Mouse (Mus musculus): ENCODE measurements around the gene Sobp. TPM values are rescaled to one million over a fixed set of nuclear protein-coding genes. Genes with fewer than 3 reads are reported as not detected.

Sobp gene
- total RNA-seq, 1 experiment, result 0.31 TPM

DNA sequence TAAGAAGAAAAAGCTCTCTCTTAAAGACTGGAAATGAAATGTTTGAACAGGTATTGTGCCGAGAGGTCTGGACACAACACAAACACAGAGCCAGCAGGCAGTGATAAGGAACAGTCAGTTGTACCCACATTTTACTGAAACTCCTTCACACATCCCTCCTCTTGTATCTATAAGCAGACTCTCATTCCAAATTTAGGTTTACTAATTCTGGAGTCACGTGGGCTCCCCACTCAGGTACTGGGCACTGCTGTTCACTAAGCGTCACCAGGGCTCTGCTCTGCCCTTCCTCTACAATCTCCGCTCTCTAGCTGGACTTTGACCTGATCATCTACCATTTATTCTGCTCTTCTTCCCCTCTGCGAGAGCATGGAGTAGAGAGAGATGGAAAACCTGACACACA, 15.4 kb downstream of the Sobp start:
- Histone ChIP-seq H3K27ac (ENCODE audit: insufficient read depth, low read depth, low read length, poor library complexity, severe bottlenecking) (no peak overlapping the region), H3K36me3 (ENCODE audit: control insufficient read depth, insufficient read depth, low read length, poor library complexity, severe bottlenecking) (no peaks in the 10 kb centered on the region), H3K9ac (ENCODE audit: insufficient read depth, low read depth, low read length, poor library complexity, severe bottlenecking) (no peak overlapping the region), H3K4me3 (ENCODE audit: insufficient read depth in 1 of 2, low read depth in 1 of 2, low read length in 2 of 2, poor library complexity in 1 of 2, severe bottlenecking in 1 of 2) (no peak overlapping the region), H3K9me3 (ENCODE audit: control insufficient read depth, insufficient read depth, low read depth, low read length) (no peaks in the 10 kb centered on the region), H3K4me1 (ENCODE audit: control insufficient read depth in 2 of 2, insufficient read depth in 2 of 2, low read length in 2 of 2, poor library complexity in 1 of 2) (peaks cover 0 to 2% of the 10 kb centered on the region in 2 experiments; a peak in 2 of 4 replicates)
- in situ Hi-C loops (cut with MboI; ENCODE audit: low sequenced_read_pairs in 2 of 2, unreplicated experiment in 2 of 2), result no loop called here
- TF ChIP-seq HCFC1 (IDR thresholded peaks at IDR 0.05; ENCODE audit: borderline replicate concordance, insufficient read depth, low read length) (no peak), MAFK (IDR thresholded peaks at IDR 0.05; ENCODE audit: insufficient read depth, low read depth, low read length) (no peak), ZNF384 (IDR thresholded peaks at IDR 0.05; ENCODE audit: low read depth, low read length) (no peak), ZC3H11A (IDR thresholded peaks at IDR 0.05; ENCODE audit: borderline replicate concordance, low read depth, low read length) (no peak), CHD2 (IDR thresholded peaks at IDR 0.05; ENCODE audit: low read depth, low read length) (no peak)
- DNase-seq (ENCODE audit: low read depth, low spot score), result no peak

DNA sequence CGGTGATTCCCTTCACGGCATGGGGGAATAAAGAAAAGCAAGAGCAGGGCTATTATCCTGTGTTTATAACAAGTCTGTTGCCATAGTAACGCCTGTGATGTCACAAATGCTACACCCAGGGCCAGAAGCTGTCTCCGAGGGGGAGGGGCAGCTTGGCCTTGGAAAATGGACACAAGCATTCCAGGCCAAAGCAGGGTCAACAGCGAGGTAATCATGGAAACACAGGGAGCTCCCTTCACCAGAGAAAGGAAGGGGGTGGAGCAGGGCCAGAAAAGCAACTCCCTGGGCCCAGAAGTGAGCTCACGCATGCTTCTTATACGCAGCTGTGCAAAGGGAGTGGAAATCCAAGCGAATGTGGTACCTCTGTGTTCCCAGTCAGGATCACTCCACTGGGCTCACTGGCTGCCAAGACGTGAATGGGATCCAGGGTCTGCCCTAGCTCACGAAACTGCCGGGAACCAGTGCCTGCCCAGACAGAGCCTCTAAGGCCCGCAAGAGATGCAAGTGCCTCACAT, 19.2 kb downstream of the Sobp start:
- no peak overlapping the region for H3K4me3 ChIP-seq (ENCODE audit: insufficient read depth in 1 of 2, low read depth in 1 of 2, low read length in 2 of 2, poor library complexity in 1 of 2, severe bottlenecking in 1 of 2)
- H3K9ac ChIP-seq (ENCODE audit: insufficient read depth, low read depth, low read length, poor library complexity, severe bottlenecking), result no peak overlapping the region
- peak; percentile 40 for DNase-seq (ENCODE audit: low read depth, low spot score)
- peaks cover 0 to 2% of the 10 kb centered on the region in 2 experiments; a peak in 2 of 4 replicates for H3K4me1 ChIP-seq (ENCODE audit: control insufficient read depth in 2 of 2, insufficient read depth in 2 of 2, low read length in 2 of 2, poor library complexity in 1 of 2)
- H3K9me3 ChIP-seq (ENCODE audit: control insufficient read depth, insufficient read depth, low read depth, low read length), result no peaks in the 10 kb centered on the region
- in situ Hi-C loops (cut with MboI; ENCODE audit: low sequenced_read_pairs in 2 of 2, unreplicated experiment in 2 of 2), result no loop called here
- no peak overlapping the region for H3K27ac ChIP-seq (ENCODE audit: insufficient read depth, low read depth, low read length, poor library complexity, severe bottlenecking)
- H3K36me3 ChIP-seq (ENCODE audit: control insufficient read depth, insufficient read depth, low read length, poor library complexity, severe bottlenecking), result no peaks in the 10 kb centered on the region
- TF ChIP-seq HCFC1 (IDR thresholded peaks at IDR 0.05; ENCODE audit: borderline replicate concordance, insufficient read depth, low read length) (no peak), ZC3H11A (IDR thresholded peaks at IDR 0.05; ENCODE audit: borderline replicate concordance, low read depth, low read length) (no peak), ZNF384 (IDR thresholded peaks at IDR 0.05; ENCODE audit: low read depth, low read length) (no peak)

DNA sequence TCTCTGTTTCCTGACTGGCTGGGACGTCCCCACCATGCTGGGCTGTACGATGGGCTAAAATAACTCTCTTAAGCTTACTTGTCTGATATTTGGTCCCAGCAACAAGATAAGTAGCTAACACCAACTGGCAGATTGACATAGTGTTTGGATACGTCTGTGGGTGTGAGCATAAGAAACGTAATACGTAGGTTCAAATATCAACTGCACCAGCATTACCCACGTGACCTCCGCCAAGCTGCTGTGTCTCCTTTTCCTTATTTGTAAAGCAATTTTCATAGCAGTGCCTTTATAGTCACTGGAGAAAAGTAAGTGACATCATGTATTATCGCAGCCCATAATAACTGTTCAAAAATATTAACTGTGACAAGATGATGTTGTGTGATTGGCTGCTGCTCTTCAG, 21.7 kb downstream of the Sobp start:
- no peak overlapping the region for H3K27ac ChIP-seq (ENCODE audit: insufficient read depth, low read depth, low read length, poor library complexity, severe bottlenecking)
- DNase-seq (ENCODE audit: low read depth, low spot score), result no peak
- no peak for TF ChIP-seq CHD2 (IDR thresholded peaks at IDR 0.05; ENCODE audit: low read depth, low read length)
- no peak for TF ChIP-seq HCFC1 (IDR thresholded peaks at IDR 0.05; ENCODE audit: borderline replicate concordance, insufficient read depth, low read length)
- TF ChIP-seq ZC3H11A (IDR thresholded peaks at IDR 0.05; ENCODE audit: borderline replicate concordance, low read depth, low read length), result no peak
- TF ChIP-seq MAFK (IDR thresholded peaks at IDR 0.05; ENCODE audit: insufficient read depth, low read depth, low read length), result no peak
- no peak for TF ChIP-seq ZNF384 (IDR thresholded peaks at IDR 0.05; ENCODE audit: low read depth, low read length)
- no peak overlapping the region for H3K4me3 ChIP-seq (ENCODE audit: insufficient read depth in 1 of 2, low read depth in 1 of 2, low read length in 2 of 2, poor library complexity in 1 of 2, severe bottlenecking in 1 of 2)
- H3K4me1 ChIP-seq (ENCODE audit: control insufficient read depth in 2 of 2, insufficient read depth in 2 of 2, low read length in 2 of 2, poor library complexity in 1 of 2), result peaks cover 0 to 2% of the 10 kb centered on the region in 2 experiments; a peak in 2 of 4 replicates
- in situ Hi-C loops (cut with MboI; ENCODE audit: low sequenced_read_pairs in 2 of 2, unreplicated experiment in 2 of 2), result no loop called here
- no peaks in the 10 kb centered on the region for H3K36me3 ChIP-seq (ENCODE audit: control insufficient read depth, insufficient read depth, low read length, poor library complexity, severe bottlenecking)
- no peak overlapping the region for H3K9ac ChIP-seq (ENCODE audit: insufficient read depth, low read depth, low read length, poor library complexity, severe bottlenecking)
- H3K9me3 ChIP-seq (ENCODE audit: control insufficient read depth, insufficient read depth, low read depth, low read length), result no peaks in the 10 kb centered on the region

DNA sequence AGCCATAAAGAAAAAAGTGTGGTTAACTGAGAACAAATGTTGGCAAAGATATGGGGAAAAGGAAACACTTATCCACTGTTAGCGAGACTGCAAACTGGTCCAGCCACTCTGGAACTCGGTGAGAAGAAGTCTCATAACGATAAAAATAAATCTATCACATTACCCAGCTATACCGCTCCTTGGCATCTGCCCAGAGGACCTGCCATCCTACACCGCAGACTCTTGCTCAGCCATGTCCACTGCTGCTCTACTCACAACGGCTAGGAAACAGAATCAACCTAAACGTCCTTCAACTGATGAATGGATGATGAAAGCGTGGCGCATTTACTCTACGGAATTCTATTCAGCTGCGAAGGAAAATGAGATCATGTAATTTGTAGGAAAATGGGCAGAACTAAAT, 25.9 kb downstream of the Sobp start:
- DNase-seq (ENCODE audit: low read depth, low spot score), result no peak
- Histone ChIP-seq H3K4me1 (ENCODE audit: control insufficient read depth in 2 of 2, insufficient read depth in 2 of 2, low read length in 2 of 2, poor library complexity in 1 of 2) (no peaks in the 10 kb centered on the region), H3K36me3 (ENCODE audit: control insufficient read depth, insufficient read depth, low read length, poor library complexity, severe bottlenecking) (no peaks in the 10 kb centered on the region), H3K9me3 (ENCODE audit: control insufficient read depth, insufficient read depth, low read depth, low read length) (no peaks in the 10 kb centered on the region), H3K9ac (ENCODE audit: insufficient read depth, low read depth, low read length, poor library complexity, severe bottlenecking) (no peak overlapping the region), H3K27ac (ENCODE audit: insufficient read depth, low read depth, low read length, poor library complexity, severe bottlenecking) (no peak overlapping the region), H3K4me3 (ENCODE audit: insufficient read depth in 1 of 2, low read depth in 1 of 2, low read length in 2 of 2, poor library complexity in 1 of 2, severe bottlenecking in 1 of 2) (no peak overlapping the region)
- TF ChIP-seq HCFC1 (IDR thresholded peaks at IDR 0.05; ENCODE audit: borderline replicate concordance, insufficient read depth, low read length) (no peak), ZC3H11A (IDR thresholded peaks at IDR 0.05; ENCODE audit: borderline replicate concordance, low read depth, low read length) (no peak)
- in situ Hi-C loops (cut with MboI; ENCODE audit: low sequenced_read_pairs in 2 of 2, unreplicated experiment in 2 of 2), result no loop called here

DNA sequence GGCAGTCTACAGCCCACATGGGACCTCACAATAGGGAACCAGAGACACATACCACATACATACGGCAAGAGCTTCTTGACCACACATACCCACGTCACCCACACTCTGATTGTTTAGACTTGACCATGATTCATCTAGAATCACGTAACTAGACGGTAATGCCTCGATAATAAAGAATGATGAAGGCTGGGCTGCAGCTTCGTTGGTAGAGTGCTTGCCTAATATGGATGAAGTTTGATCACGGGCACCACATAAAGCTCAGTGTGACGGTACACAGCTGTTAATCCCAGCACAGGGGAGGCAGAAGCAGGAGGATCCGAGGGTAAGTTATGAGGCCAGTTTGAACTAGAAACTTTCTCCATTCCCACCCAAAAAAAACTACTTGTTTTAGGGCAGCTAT, 31.2 kb downstream of the Sobp start:
- no peak overlapping the region for H3K4me3 ChIP-seq (ENCODE audit: insufficient read depth in 1 of 2, low read depth in 1 of 2, low read length in 2 of 2, poor library complexity in 1 of 2, severe bottlenecking in 1 of 2)
- H3K9ac ChIP-seq (ENCODE audit: insufficient read depth, low read depth, low read length, poor library complexity, severe bottlenecking), result no peak overlapping the region
- H3K27ac ChIP-seq (ENCODE audit: insufficient read depth, low read depth, low read length, poor library complexity, severe bottlenecking), result no peak overlapping the region
- in situ Hi-C loops (cut with MboI; ENCODE audit: low sequenced_read_pairs in 2 of 2, unreplicated experiment in 2 of 2), result no loop called here
- no peaks in the 10 kb centered on the region for H3K4me1 ChIP-seq (ENCODE audit: control insufficient read depth in 2 of 2, insufficient read depth in 2 of 2, low read length in 2 of 2, poor library complexity in 1 of 2)
- no peak for DNase-seq (ENCODE audit: low read depth, low spot score)
- H3K36me3 ChIP-seq (ENCODE audit: control insufficient read depth, insufficient read depth, low read length, poor library complexity, severe bottlenecking), result no peaks in the 10 kb centered on the region
- TF ChIP-seq HCFC1 (IDR thresholded peaks at IDR 0.05; ENCODE audit: borderline replicate concordance, insufficient read depth, low read length) (no peak), ZNF384 (IDR thresholded peaks at IDR 0.05; ENCODE audit: low read depth, low read length) (no peak), MAFK (IDR thresholded peaks at IDR 0.05; ENCODE audit: insufficient read depth, low read depth, low read length) (no peak), CHD2 (IDR thresholded peaks at IDR 0.05; ENCODE audit: low read depth, low read length) (no peak), ZC3H11A (IDR thresholded peaks at IDR 0.05; ENCODE audit: borderline replicate concordance, low read depth, low read length) (no peak)
- H3K9me3 ChIP-seq (ENCODE audit: control insufficient read depth, insufficient read depth, low read depth, low read length), result no peaks in the 10 kb centered on the region
